Mouse (Mus musculus) limb, embryonic 15.5 days (tissue): Measurements from ENCODE around the gene Bax. TPM values are rescaled to one million over a fixed set of nuclear protein-coding genes. Genes with fewer than 3 reads are reported as not detected.
"Not testable (repeated sequence)": the region's sequence is repeated elsewhere in the genome, so short reads cannot be mapped to it uniquely, and the experiment has no call there.

Experiments used
- ATAC-seq: fragments of 200-750 bp; cut with Nextera tagmentation; 2 replicates; pipeline ENCODE4 v1.8.0; 2017; ENCODE audit warnings: low read depth, moderate TSS enrichment; ENCODE audit not compliant: insufficient number of reproducible peaks, low FRiP score, low TSS enrichment
- H3K27ac ChIP-seq: fragments of 300-500 bp; sonication (generic); 2 replicates; pipeline ENCODE4 v1.5.1; 2015; ENCODE audit warnings: moderate library complexity, mild to moderate bottlenecking, inconsistent platforms
- H3K27me3 ChIP-seq: fragments of 300-500 bp; sonication (generic); 2 replicates; pipeline ENCODE4 v1.6.1; 2015; ENCODE audit warnings: inconsistent platforms
- H3K36me3 ChIP-seq: fragments of 300-500 bp; sonication (generic); 2 replicates; pipeline ENCODE4 v1.6.1; 2015; ENCODE audit warnings: inconsistent platforms
- H3K4me1 ChIP-seq: fragments of 300-500 bp; sonication (generic); 2 replicates; pipeline ENCODE4 v1.6.1; 2015; ENCODE audit warnings: inconsistent platforms
- H3K4me2 ChIP-seq: fragments of 300-500 bp; sonication (generic); 2 replicates; pipeline ENCODE4 v1.6.1; 2015; ENCODE audit warnings: mild to moderate bottlenecking, inconsistent platforms
- H3K4me3 ChIP-seq: fragments of 300-500 bp; sonication (generic); 2 replicates; pipeline ENCODE4 v1.5.1; 2015; ENCODE audit warnings: mild to moderate bottlenecking, inconsistent platforms
- H3K9ac ChIP-seq: fragments of 300-500 bp; sonication (generic); 2 replicates; pipeline ENCODE4 v1.6.1; 2015; ENCODE audit warnings: inconsistent platforms
- H3K9me3 ChIP-seq: fragments of 300-500 bp; sonication (generic); 2 replicates; pipeline ENCODE4 v1.6.1; 2016; ENCODE audit warnings: inconsistent platforms
- WGBS: fragments of 180-500 bp; shearing (Covaris S2); methylation state at CpG from one replicate; pipeline ENCODE4 v1.1.7; 2015; 5-methylcytosine and 5-hydroxymethylcytosine counted together
- polyA plus RNA-seq: library from polyadenylated mRNA; unstranded; fragments of >200 nt; fragmentation: Nextera tagmentation; extraction: Ambion mirVana; gene quantifications from 2 replicates; pipeline ENCODE4 v1.2.1, GENCODE M21; 2015

The Bax gene
- polyA plus RNA-seq, 1 experiment from 2014 or later, result 145 TPM

DNA sequence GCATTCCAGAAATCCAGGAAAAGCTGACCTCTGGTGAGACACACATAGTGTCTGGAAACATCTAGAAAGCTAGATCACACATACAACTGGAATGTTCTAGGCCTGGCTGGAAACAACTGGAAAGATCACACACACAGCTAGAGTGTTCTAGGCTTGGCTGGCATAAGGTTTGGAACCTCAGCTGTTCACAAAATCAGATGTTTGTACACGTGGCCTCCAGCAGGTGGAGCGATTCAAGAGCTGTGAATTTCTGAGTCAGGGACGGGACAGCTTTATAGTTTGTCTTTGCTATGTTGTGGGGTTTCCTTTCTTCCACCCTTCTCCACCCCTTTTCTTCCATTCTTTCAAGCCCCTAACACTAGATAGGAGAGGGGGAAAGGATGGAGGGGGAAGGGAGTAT, 10.3 kb upstream of the Bax start:
- ATAC-seq, result no peak
- no peaks in the 10 kb centered on the region for H3K4me1 ChIP-seq
- no peak overlapping the region for H3K27ac ChIP-seq
- H3K9me3 ChIP-seq, result no peaks in the 10 kb centered on the region
- H3K36me3 ChIP-seq, result no peaks in the 10 kb centered on the region
- no peak overlapping the region for H3K4me2 ChIP-seq
- no peaks in the 10 kb centered on the region for H3K27me3 ChIP-seq
- 9% methylated on average over 3 of the region's 3 CpGs for WGBS
- H3K4me3 ChIP-seq, result no peak overlapping the region
- H3K9ac ChIP-seq, result no peak overlapping the region

DNA sequence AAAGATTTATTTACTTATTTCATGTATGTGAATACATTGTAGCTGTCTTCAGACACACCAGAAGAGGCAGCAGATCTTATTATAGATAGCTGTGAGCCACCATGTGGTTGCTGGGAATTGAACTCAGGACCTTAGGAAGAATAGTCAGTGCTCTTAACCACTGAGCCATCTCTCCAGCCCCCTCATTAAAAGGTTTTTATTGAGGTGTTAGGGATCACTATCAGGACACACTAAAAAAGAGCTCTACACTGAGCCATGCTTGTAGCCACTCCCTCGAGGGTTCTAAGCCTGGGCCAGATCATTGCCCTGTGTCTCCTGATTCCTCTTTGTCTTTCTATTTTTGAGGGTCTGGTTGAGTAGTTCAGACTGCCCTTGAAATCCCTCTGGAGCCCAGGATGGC, 9.8 kb upstream of the Bax start:
- Histone ChIP-seq H3K4me3 (no peak overlapping the region), H3K36me3 (no peaks in the 10 kb centered on the region), H3K27me3 (no peaks in the 10 kb centered on the region), H3K27ac (no peak overlapping the region), H3K9ac (no peak overlapping the region), H3K4me2 (no peak overlapping the region), H3K9me3 (no peaks in the 10 kb centered on the region), H3K4me1 (no peaks in the 10 kb centered on the region)
- ATAC-seq, result no peak
- whole genome bisulfite sequencing, result 48% methylated on average over 1 of the region's 1 CpGs

DNA sequence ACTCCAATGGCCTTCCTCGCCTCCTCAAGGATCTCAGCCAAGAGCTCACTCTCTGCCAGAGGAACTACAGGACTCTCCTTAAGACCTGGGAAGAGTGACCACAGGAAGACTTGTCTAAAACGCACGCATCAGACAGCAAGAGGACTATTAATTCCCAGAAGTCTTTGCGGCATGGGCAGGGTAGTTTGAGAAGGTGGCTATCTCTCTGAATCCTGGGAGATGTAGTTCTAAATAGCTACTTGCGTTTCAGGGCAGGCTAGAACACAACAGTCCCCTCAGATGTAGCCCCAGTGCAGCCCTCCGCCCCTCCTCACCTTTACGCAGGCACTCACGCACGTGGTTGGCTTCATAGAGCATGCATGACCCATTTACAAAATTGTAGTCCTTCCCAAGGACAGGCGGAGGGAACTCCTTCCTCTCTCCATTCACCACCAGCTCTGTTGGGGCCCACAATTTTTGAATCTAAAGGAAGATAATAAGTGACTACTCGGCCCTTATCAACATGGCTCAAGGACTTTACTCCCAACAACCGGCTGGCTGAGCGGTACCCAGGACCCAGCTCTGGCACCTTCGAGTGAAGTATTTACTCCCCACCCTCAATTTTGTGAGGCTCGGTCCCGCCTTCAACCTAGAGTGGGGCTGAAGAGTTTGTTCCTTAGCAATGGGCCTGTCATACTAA, 8.7 kb upstream of the Bax start:
- H3K9ac ChIP-seq, result no peak overlapping the region
- H3K36me3 ChIP-seq, result no peaks in the 10 kb centered on the region
- H3K4me3 ChIP-seq, result peak overlapping the region; percentile 26
- no peak overlapping the region for H3K27ac ChIP-seq
- H3K4me1 ChIP-seq, result no peaks in the 10 kb centered on the region
- no peaks in the 10 kb centered on the region for H3K9me3 ChIP-seq
- 62% methylated on average over 16 of the region's 16 CpGs for WGBS
- H3K4me2 ChIP-seq, result peak overlapping the region; percentile 39
- no peak for ATAC-seq
- H3K27me3 ChIP-seq, result no peaks in the 10 kb centered on the region

DNA sequence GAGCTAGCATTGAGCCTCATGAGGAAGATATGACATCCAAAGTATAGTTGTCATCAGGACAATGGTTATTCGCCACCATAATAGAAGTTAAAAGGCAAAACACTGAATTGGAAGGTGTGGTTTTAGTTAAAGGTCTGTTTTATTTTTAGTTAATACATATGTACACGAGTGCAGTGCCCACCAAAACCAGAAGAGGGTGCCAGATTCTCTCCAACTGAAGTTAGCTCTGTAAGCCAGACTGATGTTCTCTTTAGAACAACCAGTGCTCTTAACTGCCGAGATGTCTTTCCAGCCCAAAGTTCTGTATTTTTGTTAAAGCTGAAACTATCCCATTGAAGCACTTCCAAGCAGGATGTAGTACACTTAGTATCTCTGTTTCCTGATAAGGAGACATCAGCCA, 4.2 kb upstream of the Bax start:
- Histone ChIP-seq H3K4me2 (no peak overlapping the region), H3K9ac (no peak overlapping the region), H3K27me3 (no peaks in the 10 kb centered on the region), H3K9me3 (no peaks in the 10 kb centered on the region), H3K36me3 (no peaks in the 10 kb centered on the region), H3K4me1 (peaks cover 9% of the 10 kb centered on the region), H3K27ac (no peak overlapping the region), H3K4me3 (no peak overlapping the region)
- ATAC-seq, result no peak
- WGBS, result 6% methylated on average over 3 of the region's 3 CpGs

DNA sequence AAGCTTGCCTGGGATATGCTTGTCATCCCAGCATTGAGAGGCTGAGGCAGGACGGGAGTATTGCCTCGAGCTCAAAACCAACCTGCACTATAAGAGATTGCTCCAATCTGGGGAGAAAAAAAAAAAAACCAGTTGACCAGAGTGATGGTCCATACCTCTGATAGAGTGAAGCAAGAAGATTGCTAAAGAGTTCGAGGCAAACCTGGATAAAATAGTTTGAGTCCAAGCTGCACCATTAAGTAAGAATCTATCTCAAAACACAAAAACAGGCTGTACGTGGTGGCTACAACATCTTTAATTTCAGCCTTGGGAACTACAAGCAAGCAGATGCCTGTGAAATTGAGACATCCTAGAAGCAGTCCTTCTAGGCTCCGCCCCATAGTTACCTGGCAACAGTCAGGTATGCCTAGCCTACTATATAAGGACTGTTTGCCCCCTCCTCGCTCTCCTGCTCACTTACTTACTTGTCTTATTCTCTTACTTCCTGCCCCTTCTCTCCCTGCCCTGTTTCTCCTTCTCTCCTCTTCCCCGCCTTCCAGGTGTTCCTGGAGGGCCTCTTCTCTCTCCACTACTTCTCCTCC, 482 bp upstream of the Bax start:
- H3K9ac ChIP-seq, result no peak overlapping the region
- peaks cover 34% of the 10 kb centered on the region for H3K36me3 ChIP-seq
- 0 out of 2 replicates have a peak, but pooled peaks have one; percentile 6 for ATAC-seq
- H3K27me3 ChIP-seq, result no peaks in the 10 kb centered on the region
- peaks cover 20% of the 10 kb centered on the region for H3K4me1 ChIP-seq
- H3K4me3 ChIP-seq, result peak overlapping the region; percentile 65
- H3K9me3 ChIP-seq, result no peaks in the 10 kb centered on the region
- H3K4me2 ChIP-seq, result peak overlapping the region; percentile 85
- 31% methylated on average over 7 of the region's 7 CpGs for WGBS
- H3K27ac ChIP-seq, result no peak overlapping the region

DNA sequence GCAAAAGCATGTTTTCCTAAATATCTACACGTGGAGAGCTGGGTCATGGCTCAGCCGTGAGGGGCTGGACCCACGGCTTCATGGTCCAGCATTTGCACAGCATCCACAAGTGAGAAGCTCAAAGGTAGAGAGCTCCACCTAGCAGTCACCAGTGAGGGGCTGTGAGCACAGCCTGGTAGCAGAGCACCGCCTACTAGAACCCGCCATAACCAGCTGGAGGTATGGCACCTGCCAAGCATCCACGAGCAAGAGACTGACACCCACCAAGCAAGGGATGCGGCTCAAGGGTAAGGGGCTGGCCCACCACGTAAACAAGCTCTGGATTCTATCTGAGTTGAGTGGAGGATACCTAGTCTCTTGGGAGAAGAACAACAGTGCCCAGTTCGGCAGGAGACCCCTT, 1.1 kb downstream of the Bax start:
- no peak for ATAC-seq
- H3K27me3 ChIP-seq, result no peaks in the 10 kb centered on the region
- peaks cover 43% of the 10 kb centered on the region for H3K36me3 ChIP-seq
- no peaks in the 10 kb centered on the region for H3K9me3 ChIP-seq
- H3K27ac ChIP-seq, result no peak overlapping the region
- 78% methylated on average over 9 of the region's 9 CpGs for WGBS
- H3K9ac ChIP-seq, result peak overlapping the region; percentile 65
- peak overlapping the region; percentile 65 for H3K4me3 ChIP-seq
- H3K4me2 ChIP-seq, result peak overlapping the region; percentile 85
- H3K4me1 ChIP-seq, result peaks cover 33% of the 10 kb centered on the region

DNA sequence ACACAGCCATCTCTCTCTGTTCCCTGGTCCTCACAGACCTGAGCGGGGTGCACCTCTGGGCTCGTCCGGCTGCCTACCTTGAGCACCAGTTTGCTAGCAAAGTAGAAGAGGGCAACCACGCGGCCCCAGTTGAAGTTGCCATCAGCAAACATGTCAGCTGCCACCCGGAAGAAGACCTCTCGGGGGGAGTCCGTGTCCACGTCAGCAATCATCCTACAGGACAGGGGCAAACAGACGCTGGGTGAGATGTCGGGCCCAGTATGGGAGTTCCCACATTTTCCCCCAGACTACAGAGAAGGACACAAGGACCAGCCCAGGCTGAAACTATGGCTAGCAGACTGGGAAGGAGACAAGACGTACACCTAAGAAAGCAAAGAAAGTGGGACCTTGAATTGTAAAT, 1.6 kb downstream of the Bax start:
- Histone ChIP-seq H3K27ac (no peak overlapping the region), H3K9ac (no peak overlapping the region), H3K9me3 (no peaks in the 10 kb centered on the region), H3K4me3 (no peak overlapping the region), H3K27me3 (no peaks in the 10 kb centered on the region), H3K4me2 (peak overlapping the region; percentile 85; the same call in 1 of the 2 replicates), H3K4me1 (peaks cover 38% of the 10 kb centered on the region), H3K36me3 (peaks cover 43% of the 10 kb centered on the region)
- no peak for ATAC-seq
- 96% methylated on average over 12 of the region's 12 CpGs for WGBS

DNA sequence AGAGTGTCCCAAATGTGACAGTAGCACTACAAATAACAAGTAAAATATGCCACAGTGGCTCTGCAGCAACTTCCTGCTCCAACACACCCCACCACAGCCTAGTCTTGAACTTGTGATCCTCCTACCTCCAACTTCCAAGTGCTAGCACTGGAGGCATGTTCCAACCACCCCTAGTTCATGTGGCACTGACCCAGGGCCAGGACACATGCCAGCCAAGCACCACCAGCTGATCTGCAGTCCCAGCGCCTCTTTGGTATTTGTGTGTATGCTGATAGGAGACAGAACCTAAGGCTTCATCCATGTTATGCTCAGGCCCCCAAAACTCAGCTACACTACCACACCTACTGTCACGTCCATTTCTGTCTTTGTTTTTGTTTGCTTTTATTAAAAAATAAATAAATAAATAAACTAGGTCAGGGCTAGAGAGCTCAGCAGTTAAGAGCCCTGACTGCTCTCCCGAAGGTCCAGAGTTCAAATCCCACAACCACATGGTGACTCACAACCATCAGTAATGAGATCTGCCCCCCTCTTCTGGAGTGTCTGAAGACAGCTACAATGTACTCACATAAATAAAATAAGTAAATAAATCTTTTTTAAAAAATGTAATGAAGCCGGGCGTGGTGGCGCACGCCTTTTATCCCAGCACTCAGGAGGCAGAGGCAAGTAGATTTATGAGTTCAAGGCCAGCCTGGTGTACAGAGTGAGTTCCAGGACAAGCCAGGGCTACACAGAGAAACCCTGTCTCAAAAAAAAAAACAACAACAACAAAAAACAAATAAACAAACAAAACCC, 2.5 kb downstream of the Bax start:
- Histone ChIP-seq H3K4me1 (peaks cover 40% of the 10 kb centered on the region), H3K27me3 (no peaks in the 10 kb centered on the region), H3K36me3 (peaks cover 43% of the 10 kb centered on the region), H3K4me3 (no peak overlapping the region), H3K9me3 (no peaks in the 10 kb centered on the region), H3K27ac (no peak overlapping the region), H3K4me2 (no peak overlapping the region), H3K9ac (no peak overlapping the region)
- no peak for ATAC-seq
- WGBS, result 91% methylated on average over 7 of the region's 7 CpGs

DNA sequence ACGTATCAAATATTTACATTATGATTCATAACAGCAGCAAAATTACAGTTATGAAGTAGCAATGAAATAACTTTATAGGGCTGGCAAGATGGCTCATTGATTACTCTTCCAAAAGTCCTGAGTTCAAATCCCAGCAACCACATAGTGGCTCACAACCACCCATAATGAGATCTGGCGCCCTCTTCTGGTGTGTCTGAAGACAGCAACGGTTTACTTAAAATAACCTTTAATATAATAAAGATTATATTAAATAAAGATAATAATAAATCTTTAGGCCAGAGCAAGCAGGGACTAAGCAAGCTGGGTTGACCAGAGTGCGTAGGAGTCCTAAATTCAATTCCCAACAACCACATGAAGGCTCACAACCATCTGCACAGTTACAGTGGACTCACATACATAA, 3.8 kb downstream of the Bax start:
- peaks cover 52% of the 10 kb centered on the region for H3K36me3 ChIP-seq
- H3K4me2 ChIP-seq, H3K4me3 ChIP-seq, H3K27ac ChIP-seq, H3K9me3 ChIP-seq, H3K27me3 ChIP-seq, ATAC-seq, H3K9ac ChIP-seq: not testable (repeated sequence)
- H3K4me1 ChIP-seq, result peaks cover 46% of the 10 kb centered on the region
- WGBS, result 79% methylated on average over 4 of the region's 4 CpGs

DNA sequence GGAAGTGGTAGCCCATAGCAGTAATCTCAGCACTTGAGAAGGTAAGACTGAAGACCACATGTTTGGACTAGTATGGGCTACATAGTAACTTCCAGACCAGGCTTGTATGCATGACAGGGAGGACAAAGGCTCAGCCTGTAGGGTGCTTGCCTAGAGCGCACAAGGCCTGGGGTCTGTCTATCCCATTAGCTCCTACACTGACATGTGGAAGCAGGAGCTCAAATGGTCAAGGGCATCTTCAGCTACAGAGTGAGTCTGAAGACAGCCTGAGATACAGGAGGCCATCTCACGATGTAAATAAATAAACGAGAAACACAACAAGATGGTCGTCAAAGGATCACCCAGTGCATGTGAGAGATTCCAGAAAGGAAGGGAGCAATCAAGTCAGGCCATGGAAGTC, 4.4 kb downstream of the Bax start:
- no peaks in the 10 kb centered on the region for H3K9me3 ChIP-seq
- WGBS, result 84% methylated on average over 4 of the region's 4 CpGs
- no peaks in the 10 kb centered on the region for H3K27me3 ChIP-seq
- no peak overlapping the region for H3K4me2 ChIP-seq
- H3K36me3 ChIP-seq, result peaks cover 57% of the 10 kb centered on the region
- no peak overlapping the region for H3K9ac ChIP-seq
- H3K4me1 ChIP-seq, result peaks cover 51% of the 10 kb centered on the region
- no peak overlapping the region for H3K4me3 ChIP-seq
- ATAC-seq, result no peak
- peak overlapping the region; percentile 17; the same call in 1 of the 2 replicates for H3K27ac ChIP-seq

DNA sequence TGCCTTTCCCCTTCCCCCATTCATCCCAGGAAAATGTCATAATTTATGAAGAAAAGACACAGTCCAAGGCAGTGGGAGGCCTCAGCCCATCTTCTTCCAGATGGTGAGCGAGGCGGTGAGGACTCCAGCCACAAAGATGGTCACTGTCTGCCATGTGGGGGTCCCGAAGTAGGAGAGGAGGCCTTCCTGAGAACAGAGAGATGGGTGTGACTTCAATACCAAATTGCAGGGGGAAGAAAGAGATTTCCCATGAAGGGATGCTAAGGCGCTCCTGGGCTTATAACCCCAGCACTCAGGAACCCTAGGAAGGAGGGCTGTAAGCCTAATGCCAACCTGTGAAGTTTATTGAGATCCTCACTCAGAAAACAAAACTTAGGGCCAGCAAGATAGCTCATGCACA, 4.9 kb downstream of the Bax start:
- Histone ChIP-seq H3K4me1 (peaks cover 55% of the 10 kb centered on the region), H3K27me3 (no peaks in the 10 kb centered on the region), H3K9me3 (no peaks in the 10 kb centered on the region), H3K27ac (peak overlapping the region; percentile 87; the same call in 1 of the 2 replicates), H3K36me3 (peaks cover 63% of the 10 kb centered on the region), H3K4me2 (no peak overlapping the region), H3K4me3 (no peak overlapping the region), H3K9ac (no peak overlapping the region)
- ATAC-seq, result no peak
- 85% methylated on average over 4 of the region's 4 CpGs for WGBS

DNA sequence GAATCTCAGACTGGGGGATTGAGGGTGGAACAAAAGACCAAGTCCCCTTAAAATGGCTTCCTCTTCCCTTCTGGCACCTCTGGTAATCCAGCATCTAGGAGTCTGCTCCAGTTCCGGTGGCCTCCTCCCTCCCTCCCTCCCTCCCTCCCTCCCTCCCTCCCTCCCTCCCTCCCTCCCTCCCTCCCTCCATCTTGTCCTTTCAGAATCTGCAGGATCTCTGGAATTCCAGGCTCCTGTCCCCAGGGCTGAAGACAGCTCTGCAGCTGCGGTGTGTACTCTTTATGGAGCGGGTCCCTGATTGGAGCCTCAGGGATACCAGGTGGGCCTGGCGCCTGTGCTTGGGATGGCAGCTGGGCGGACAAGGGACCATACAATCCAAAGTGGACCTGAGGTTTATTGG, 5.4 kb downstream of the Bax start:
- H3K4me2 ChIP-seq, result no peak overlapping the region

More for the DNA sequence above, 5.4 kb downstream of the Bax start:
- WGBS, result 54% methylated on average over 4 of the region's 5 CpGs
- Histone ChIP-seq H3K9ac (no peak overlapping the region), H3K36me3 (peaks cover 65% of the 10 kb centered on the region), H3K9me3 (no peaks in the 10 kb centered on the region), H3K4me1 (peaks cover 57% of the 10 kb centered on the region), H3K27ac (peak overlapping the region; percentile 87), H3K4me3 (no peak overlapping the region), H3K27me3 (no peaks in the 10 kb centered on the region)
- ATAC-seq, result no peak
